Mouse (Mus musculus) heart, adult 2 months (tissue): ENCODE measurements around the gene BC003965.

ENCODE experiments used
- CTCF ChIP-seq: fragments of 200-600 bp; IDR thresholded peaks from 2 replicates; pipeline ENCODE4 v1.8.1; 2022; ENCODE audit warnings: antibody characterized with exemption, mild to moderate bottlenecking, moderate library complexity
- EP300 ChIP-seq: fragments of 200-500 bp; IDR thresholded peaks from 2 replicates; pipeline ENCODE4 v1.6.1; 2011; ENCODE audit warnings: low read depth, low read length, control low read depth; ENCODE audit not compliant: insufficient read depth

- TF ChIP-seq EP300 (no peak), CTCF (peak; percentile 52)
Measured at GRCm38 (mm10) chr17:25139960-25140359, 44.4 kb upstream of the BC003965 start.
